Mouse (Mus musculus) limb, embryonic 12.5 days (tissue): ENCODE measurements at regions not wholly inside any gene's neighbourhood (a gene's known extent, or its start where the extent isn't known, plus 50 kb on each side); places are given as distances from the start of the nearest gene placed in this dataset.

Experiments
- ATAC-seq: fragments of 200-750 bp; cut with Nextera tagmentation; 2 replicates; pipeline ENCODE4 v1.8.0; 2017; ENCODE audit warnings: low read depth, moderate TSS enrichment; ENCODE audit not compliant: insufficient number of reproducible peaks, insufficient read depth, low FRiP score, low TSS enrichment
- H3K27ac ChIP-seq: fragments of 300-500 bp; sonication (generic); 2 replicates; pipeline ENCODE4 v1.5.1; 2016; ENCODE audit warnings: mild to moderate bottlenecking, moderate library complexity
- H3K27me3 ChIP-seq: fragments of 300-500 bp; sonication (generic); 2 replicates; pipeline ENCODE4 v1.6.1; 2016; ENCODE audit warnings: mild to moderate bottlenecking, moderate library complexity
- H3K36me3 ChIP-seq: fragments of 300-500 bp; sonication (generic); 2 replicates; pipeline ENCODE4 v1.6.1; 2016; ENCODE audit warnings: mild to moderate bottlenecking, moderate library complexity
- H3K4me1 ChIP-seq: fragments of 300-500 bp; sonication (generic); replicated peaks from 2 replicates; pipeline ENCODE4 v1.6.1; 2016
- H3K4me2 ChIP-seq: fragments of 300-500 bp; sonication (generic); 2 replicates; pipeline ENCODE4 v1.6.1; 2016; ENCODE audit warnings: mild to moderate bottlenecking, moderate library complexity
- H3K4me3 ChIP-seq: fragments of 300-500 bp; sonication (generic); replicated peaks from 2 replicates; pipeline ENCODE4 v1.5.1; 2016; ENCODE audit warnings: mild to moderate bottlenecking
- H3K9ac ChIP-seq: fragments of 300-500 bp; sonication (generic); replicated peaks from 2 replicates; pipeline ENCODE4 v1.6.1; 2016; ENCODE audit warnings: mild to moderate bottlenecking, moderate library complexity
- H3K9me3 ChIP-seq: fragments of 300-500 bp; sonication (generic); 2 replicates; pipeline ENCODE4 v1.6.1; 2016; ENCODE audit warnings: mild to moderate bottlenecking, moderate library complexity
- WGBS: fragments of 180-500 bp; shearing (Covaris S2); methylation state at CpG from one replicate; pipeline ENCODE4 v1.1.7; 2016; 5-methylcytosine and 5-hydroxymethylcytosine counted together

- H3K9ac ChIP-seq: no peak overlapping the region
- no peak overlapping the region for H3K27ac ChIP-seq
- 93% methylated on average over 4 of the region's 4 CpGs for WGBS
- H3K4me1 ChIP-seq: no peaks in the 10 kb centered on the region
- H3K9me3 ChIP-seq: no peaks in the 10 kb centered on the region
- H3K4me2 ChIP-seq: no peak overlapping the region
- H3K27me3 ChIP-seq: no peaks in the 10 kb centered on the region
- no peak for ATAC-seq
- H3K36me3 ChIP-seq: no peaks in the 10 kb centered on the region
- no peak overlapping the region for H3K4me3 ChIP-seq
Measured at GRCm38 (mm10) chr3:105353268-105353667, 98.9 kb upstream of the Kcnd3 start.

- ATAC-seq: no peak
- no peak overlapping the region for H3K4me2 ChIP-seq
- no peaks in the 10 kb centered on the region for H3K36me3 ChIP-seq
- no peak overlapping the region for H3K9ac ChIP-seq
- 77% methylated on average over 16 of the region's 16 CpGs for WGBS
- H3K4me3 ChIP-seq: no peak overlapping the region
- H3K27ac ChIP-seq: no peak overlapping the region
- no peaks in the 10 kb centered on the region for H3K9me3 ChIP-seq
- H3K4me1 ChIP-seq: no peaks in the 10 kb centered on the region
- no peaks in the 10 kb centered on the region for H3K27me3 ChIP-seq
Measured at GRCm38 (mm10) chr3:105354123-105354931, 97.8 kb upstream of the Kcnd3 start.

GRCm38 (mm10) chr3:105357511-105357910 lies 94.6 kb upstream of the Kcnd3 start:
- no peak overlapping the region for H3K27ac ChIP-seq
- H3K9me3 ChIP-seq: no peaks in the 10 kb centered on the region
- no peak for ATAC-seq

GRCm38 (mm10) chr3:105359636-105360035 lies 92.5 kb upstream of the Kcnd3 start:
- WGBS: 59% methylated on average over 3 of the region's 3 CpGs
- Histone ChIP-seq H3K4me1 (no peaks in the 10 kb centered on the region), H3K27me3 (no peaks in the 10 kb centered on the region), H3K27ac (no peak overlapping the region), H3K4me2 (no peak overlapping the region), H3K36me3 (no peaks in the 10 kb centered on the region), H3K9me3 (no peaks in the 10 kb centered on the region), H3K4me3 (no peak overlapping the region), H3K9ac (no peak overlapping the region)
- ATAC-seq: no peak

More at GRCm38 (mm10) chr3:105357511-105357910, 94.6 kb upstream of the Kcnd3 start:
- Histone ChIP-seq H3K36me3 (no peaks in the 10 kb centered on the region), H3K4me3 (no peak overlapping the region), H3K4me1 (no peaks in the 10 kb centered on the region), H3K9ac (no peak overlapping the region), H3K4me2 (no peak overlapping the region), H3K27me3 (no peaks in the 10 kb centered on the region)
- 79% methylated on average over 2 of the region's 2 CpGs for WGBS

GRCm38 (mm10) chr3:105364685-105365084 lies 87.4 kb upstream of the Kcnd3 start:
- WGBS: 87% methylated on average over 5 of the region's 5 CpGs
- Histone ChIP-seq H3K9me3 (no peaks in the 10 kb centered on the region), H3K27me3 (no peaks in the 10 kb centered on the region), H3K4me1 (no peaks in the 10 kb centered on the region), H3K4me2 (no peak overlapping the region), H3K36me3 (no peaks in the 10 kb centered on the region), H3K9ac (no peak overlapping the region), H3K27ac (no peak overlapping the region), H3K4me3 (no peak overlapping the region)
- no peak for ATAC-seq

- no peak overlapping the region for H3K4me2 ChIP-seq
- H3K4me3 ChIP-seq: no peak overlapping the region
- 88% methylated on average over 6 of the region's 6 CpGs for WGBS
- no peaks in the 10 kb centered on the region for H3K36me3 ChIP-seq
- no peaks in the 10 kb centered on the region for H3K4me1 ChIP-seq
- H3K9ac ChIP-seq: no peak overlapping the region
- H3K27me3 ChIP-seq: no peaks in the 10 kb centered on the region
- H3K27ac ChIP-seq: no peak overlapping the region
- no peaks in the 10 kb centered on the region for H3K9me3 ChIP-seq
- no peak for ATAC-seq
Measured at GRCm38 (mm10) chr3:105366806-105367205, 85.3 kb upstream of the Kcnd3 start.

- Histone ChIP-seq H3K27ac (no peak overlapping the region), H3K36me3 (no peaks in the 10 kb centered on the region), H3K9me3 (no peaks in the 10 kb centered on the region), H3K27me3 (no peaks in the 10 kb centered on the region; the same call in 1 of the 2 replicates), H3K4me3 (no peak overlapping the region), H3K4me1 (no peaks in the 10 kb centered on the region), H3K9ac (no peak overlapping the region; the same call in 1 of the 2 replicates), H3K4me2 (no peak overlapping the region)
- WGBS: 73% methylated on average over 8 of the region's 8 CpGs
- no peak for ATAC-seq
Measured at GRCm38 (mm10) chr3:105367972-105368371, 84.2 kb upstream of the Kcnd3 start.

- Histone ChIP-seq H3K36me3 (no peaks in the 10 kb centered on the region), H3K27me3 (no peaks in the 10 kb centered on the region; the same call in 1 of the 2 replicates), H3K4me1 (peaks cover 5% of the 10 kb centered on the region; the same call in 1 of the 2 replicates), H3K9ac (no peak overlapping the region), H3K27ac (no peak overlapping the region), H3K4me2 (no peak overlapping the region), H3K9me3 (no peaks in the 10 kb centered on the region), H3K4me3 (no peak overlapping the region)
- 86% methylated on average over 6 of the region's 6 CpGs for WGBS
- ATAC-seq: no peak
Measured at GRCm38 (mm10) chr3:105372371-105372828, 79.7 kb upstream of the Kcnd3 start.

GRCm38 (mm10) chr3:105374306-105374705 lies 77.8 kb upstream of the Kcnd3 start:
- Histone ChIP-seq H3K4me1 (peaks cover 5% of the 10 kb centered on the region; the same call in 1 of the 2 replicates), H3K27ac (no peak overlapping the region), H3K4me2 (no peak overlapping the region), H3K4me3 (no peak overlapping the region), H3K27me3 (no peaks in the 10 kb centered on the region; the same call in 1 of the 2 replicates), H3K36me3 (no peaks in the 10 kb centered on the region), H3K9me3 (no peaks in the 10 kb centered on the region), H3K9ac (no peak overlapping the region)
- 81% methylated on average over 1 of the region's 1 CpGs for WGBS
- no peak for ATAC-seq

- Histone ChIP-seq H3K4me3 (no peak overlapping the region), H3K36me3 (no peaks in the 10 kb centered on the region), H3K9me3 (no peaks in the 10 kb centered on the region), H3K4me2 (no peak overlapping the region), H3K4me1 (peaks cover 5% of the 10 kb centered on the region; the same call in 1 of the 2 replicates), H3K27ac (no peak overlapping the region), H3K9ac (no peak overlapping the region), H3K27me3 (no peaks in the 10 kb centered on the region; the same call in 1 of the 2 replicates)
- ATAC-seq: no peak
Measured at GRCm38 (mm10) chr3:105374836-105375235, 77.3 kb upstream of the Kcnd3 start.

GRCm38 (mm10) chr3:105375383-105375782 lies 76.7 kb upstream of the Kcnd3 start:
- WGBS: 67% methylated on average over 5 of the region's 5 CpGs
- H3K27me3 ChIP-seq: no peaks in the 10 kb centered on the region; the same call in 1 of the 2 replicates
- no peak overlapping the region for H3K4me2 ChIP-seq

More at GRCm38 (mm10) chr3:105375383-105375782, 76.7 kb upstream of the Kcnd3 start:
- H3K4me3 ChIP-seq: no peak overlapping the region
- no peaks in the 10 kb centered on the region for H3K9me3 ChIP-seq
- no peak overlapping the region for H3K9ac ChIP-seq
- no peak for ATAC-seq
- H3K27ac ChIP-seq: no peak overlapping the region
- no peaks in the 10 kb centered on the region for H3K36me3 ChIP-seq
- peaks cover 5% of the 10 kb centered on the region; the same call in 1 of the 2 replicates for H3K4me1 ChIP-seq
